Mouse (Mus musculus): ENCODE measurements around the gene 2210016L21Rik.
"Not testable (repeated sequence)": the region's sequence is repeated elsewhere in the genome, so short reads cannot be mapped to it uniquely, and the experiment has no call there.

The 2210016L21Rik gene

DNA sequence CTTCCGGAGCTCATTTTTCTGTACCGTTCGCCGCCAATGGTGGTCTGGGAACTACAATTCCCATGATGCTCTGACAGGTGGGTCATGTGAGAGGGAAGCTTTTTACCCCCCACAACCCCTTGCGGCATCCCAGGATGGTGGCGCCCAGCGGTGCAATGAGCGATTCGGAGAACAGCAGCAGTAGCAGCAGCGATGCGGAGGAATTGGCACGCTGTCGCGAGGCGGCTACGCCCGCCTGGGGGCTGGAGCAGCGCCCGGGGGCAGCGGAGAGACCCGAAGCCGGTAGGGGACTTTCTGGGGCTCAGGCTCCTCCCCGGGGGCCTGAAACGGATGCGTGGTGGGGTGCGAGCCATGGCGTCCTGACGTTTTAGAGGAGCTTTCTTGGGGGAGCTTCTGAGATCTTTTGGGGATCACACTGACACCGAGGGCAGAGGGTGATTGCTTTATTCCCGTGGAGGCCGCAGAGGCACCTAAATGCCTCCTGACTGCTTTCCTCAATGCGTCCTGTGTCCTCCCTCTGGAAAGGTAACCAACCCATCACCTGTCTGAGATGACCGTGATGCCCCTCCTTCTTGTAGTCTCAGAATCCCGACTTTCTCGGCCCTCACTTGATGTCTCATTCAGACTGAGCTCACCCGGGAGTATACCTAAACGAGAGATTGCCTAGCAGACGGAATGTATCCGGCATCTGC lies at the start of gene 2210016L21Rik:
Gene 2210016L21Rik, plus strand, starts transcription at position 85 of the 692 bp plus-strand sequence.
- DNase-seq (ENCODE audit: low read depth, low spot score) = peak; percentile 81

GRCm38 (mm10) chr5:114895542-114895941 lies 46.4 kb upstream of the 2210016L21Rik start:
- no peak for DNase-seq (ENCODE audit: low read depth, low spot score)

DNA sequence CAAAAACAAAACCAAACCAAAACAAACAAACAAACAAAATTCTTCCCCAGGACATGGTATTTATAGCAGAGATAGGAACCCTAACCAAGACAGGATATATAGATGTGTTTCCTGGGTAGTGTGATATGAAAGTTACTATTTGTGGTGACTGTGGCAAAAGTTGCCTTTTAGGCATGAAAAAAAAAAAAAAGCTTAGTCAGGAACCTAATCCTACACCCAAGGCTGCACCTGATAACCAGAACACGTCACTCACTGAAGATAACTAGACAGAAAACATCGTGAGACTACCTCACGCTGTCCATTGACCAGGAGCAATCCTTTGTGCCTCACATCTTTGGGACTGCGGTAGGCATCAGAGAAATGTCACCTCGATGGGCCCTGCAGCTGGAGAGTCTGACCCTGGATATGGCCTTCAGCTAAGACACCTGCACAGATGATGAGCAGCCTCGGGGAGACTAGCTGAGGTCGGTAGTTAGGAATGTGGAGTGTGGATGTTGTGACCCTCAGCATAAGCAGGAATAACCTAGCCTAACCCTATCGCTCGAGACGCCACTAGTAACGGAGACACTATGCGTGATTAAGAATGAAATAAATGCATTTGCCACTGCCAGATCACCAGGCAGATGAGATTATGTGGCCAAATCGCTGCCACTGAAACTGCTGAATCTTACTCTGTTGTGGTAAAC lies 45.1 kb upstream of the 2210016L21Rik start, which contains the start of gene Oasl2:
Gene Oasl2, plus strand, starts transcription at position 249 of the 686 bp plus-strand sequence.
- DNase-seq (ENCODE audit: low read depth, low spot score) = no peak

- DNase-seq (ENCODE audit: low read depth, low spot score) = no peak
Observed at GRCm38 (mm10) chr5:114897374-114897793, 44.6 kb upstream of the 2210016L21Rik start.

- no peak for DNase-seq (ENCODE audit: low read depth, low spot score)
Observed at GRCm38 (mm10) chr5:114898857-114899256, 43.1 kb upstream of the 2210016L21Rik start.

GRCm38 (mm10) chr5:114902413-114902812 lies 39.5 kb upstream of the 2210016L21Rik start:
- DNase-seq (ENCODE audit: low read depth, low spot score) = no peak

- DNase-seq (ENCODE audit: low read depth, low spot score) = no peak
Observed at GRCm38 (mm10) chr5:114908598-114909305, 33.2 kb upstream of the 2210016L21Rik start.

GRCm38 (mm10) chr5:114913686-114914085 lies 28.3 kb upstream of the 2210016L21Rik start:
- no peak for DNase-seq (ENCODE audit: low read depth, low spot score)

- DNase-seq (ENCODE audit: low read depth, low spot score) = no peak
Observed at GRCm38 (mm10) chr5:114914855-114915254, 27.1 kb upstream of the 2210016L21Rik start.

- no peak for DNase-seq (ENCODE audit: low read depth, low spot score)
Observed at GRCm38 (mm10) chr5:114915854-114916253, 26.1 kb upstream of the 2210016L21Rik start.

DNA sequence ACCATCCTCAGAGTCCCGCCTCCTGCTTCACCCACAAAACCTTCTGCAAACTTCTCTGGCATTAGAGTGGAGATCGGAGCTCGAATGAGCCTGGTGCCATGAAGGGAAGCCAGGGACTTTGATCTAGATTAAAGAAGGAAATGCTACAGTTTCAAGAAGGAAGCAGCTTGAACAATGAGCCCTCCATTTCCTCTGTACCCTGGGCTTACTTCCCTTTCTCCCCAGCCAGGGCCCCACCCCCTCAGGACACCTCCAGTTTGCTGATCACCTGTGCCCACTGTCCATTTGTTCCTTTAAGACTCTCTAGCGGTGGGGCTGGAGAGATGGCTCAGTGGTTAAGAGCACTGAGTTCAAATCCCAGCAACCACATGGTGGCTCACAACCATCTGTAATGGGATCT lies 25.2 kb upstream of the 2210016L21Rik start:
- no peak for DNase-seq (ENCODE audit: low read depth, low spot score)

GRCm38 (mm10) chr5:114917357-114917756 lies 24.6 kb upstream of the 2210016L21Rik start:
- not testable (repeated sequence) for DNase-seq (ENCODE audit: low read depth, low spot score)

GRCm38 (mm10) chr5:114921551-114922365 lies 20.2 kb upstream of the 2210016L21Rik start:
- no peak for DNase-seq (ENCODE audit: low read depth, low spot score)

- no peak for DNase-seq (ENCODE audit: low read depth, low spot score)
Observed at GRCm38 (mm10) chr5:114922366-114922731, 19.6 kb upstream of the 2210016L21Rik start.

GRCm38 (mm10) chr5:114922998-114923473 lies 18.9 kb upstream of the 2210016L21Rik start, which contains the start of gene Oasl1:
TSS of gene Oasl1 (plus strand) at chr5:114923240.
- DNase-seq (ENCODE audit: low read depth, low spot score) = no peak

GRCm38 (mm10) chr5:114926153-114926684 lies 15.7 kb upstream of the 2210016L21Rik start:
- DNase-seq (ENCODE audit: low read depth, low spot score) = no peak

DNA sequence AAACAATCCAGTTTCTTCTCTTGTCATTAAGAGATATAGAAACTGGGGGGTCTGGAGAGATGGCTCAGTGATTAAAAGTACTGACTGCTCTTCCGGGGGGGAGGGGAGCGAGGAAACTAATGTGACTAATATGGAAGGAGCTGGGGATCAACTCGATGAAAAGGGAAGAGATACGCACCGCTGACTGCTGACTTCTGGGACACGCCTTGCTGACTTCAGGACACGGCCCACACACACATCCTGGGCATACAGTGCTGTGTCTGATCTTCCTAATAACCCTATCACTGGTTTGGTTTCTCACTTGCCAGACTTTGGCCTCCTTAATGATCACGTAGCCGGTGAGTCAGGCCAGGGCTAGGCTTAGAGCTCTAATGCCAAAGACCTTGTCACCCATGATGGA lies 15.2 kb upstream of the 2210016L21Rik start:
- no peak for DNase-seq (ENCODE audit: low read depth, low spot score)

GRCm38 (mm10) chr5:114931626-114932025 lies 10.3 kb upstream of the 2210016L21Rik start:
- DNase-seq (ENCODE audit: low read depth, low spot score) = no peak

DNA sequence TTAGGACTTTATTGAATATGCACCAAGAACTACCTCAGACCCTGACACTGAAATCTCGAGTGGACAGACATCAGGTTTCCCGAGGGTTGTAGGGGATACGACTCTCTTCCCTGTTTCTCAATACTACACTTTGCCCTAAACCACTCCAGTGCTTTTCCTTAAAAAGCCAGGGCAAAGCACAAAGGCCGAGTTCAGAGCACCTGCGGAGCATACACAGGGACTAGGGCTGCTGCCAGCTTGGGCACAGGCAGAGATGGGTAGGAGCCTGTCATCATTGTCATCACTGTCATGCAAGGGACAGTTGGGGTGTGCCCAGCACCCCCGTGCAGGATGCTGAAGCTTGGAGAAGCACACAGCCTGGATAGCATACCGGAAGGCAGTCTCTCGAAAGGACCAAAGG lies 8.8 kb upstream of the 2210016L21Rik start:
- DNase-seq (ENCODE audit: low read depth, low spot score) = no peak

GRCm38 (mm10) chr5:114935838-114936237 lies 6.1 kb upstream of the 2210016L21Rik start:
- DNase-seq (ENCODE audit: low read depth, low spot score) = no peak

GRCm38 (mm10) chr5:114941138-114941537 lies 820 bp upstream of the 2210016L21Rik start:
- DNase-seq (ENCODE audit: low read depth, low spot score) = not testable (repeated sequence)
